Mouse (Mus musculus) forebrain, embryonic 11.5 days (tissue): ENCODE results near the gene Zbtb42. TPM values are rescaled to one million over a fixed set of nuclear protein-coding genes. Genes with fewer than 3 reads are reported as not detected.
A peak's percentile ranks its signal among the peaks of the same experiment; 100 is the strongest.

Experiments used
- ATAC-seq: fragments of 200-750 bp; cut with Nextera tagmentation; replicated peaks from 2 replicates; pipeline ENCODE4 v1.8.0; 2017; ENCODE audit warnings: moderate TSS enrichment; ENCODE audit not compliant: low FRiP score
- DNase-seq: peaks from one replicate; pipeline ENCODE4 v3.0.0-alpha.2; 2017; ENCODE audit warnings: low spot score
- H3K27ac ChIP-seq: fragments of 300-500 bp; sonication (generic); 2 replicates; pipeline ENCODE4 v1.5.1; 2014; ENCODE audit warnings: low read depth, low read length
- H3K27me3 ChIP-seq: fragments of 300-500 bp; sonication (generic); 2 replicates; pipeline ENCODE4 v1.6.1; 2014; ENCODE audit warnings: mild to moderate bottlenecking, low read length, mixed read lengths; ENCODE audit not compliant: control insufficient read depth, insufficient read depth
- H3K36me3 ChIP-seq: fragments of 300-500 bp; sonication (generic); 2 replicates; pipeline ENCODE4 v1.6.1; 2014; ENCODE audit warnings: mild to moderate bottlenecking, low read length, moderate library complexity, mixed read lengths; ENCODE audit not compliant: control insufficient read depth, insufficient read depth
- H3K4me1 ChIP-seq: fragments of 300-500 bp; sonication (generic); replicated peaks from 2 replicates; pipeline ENCODE4 v1.6.1; 2014; ENCODE audit warnings: low read length, mixed read lengths; ENCODE audit not compliant: control insufficient read depth, insufficient read depth
- H3K4me2 ChIP-seq: fragments of 300-500 bp; sonication (generic); 2 replicates; pipeline ENCODE4 v1.6.1; 2014; ENCODE audit warnings: low read depth, mild to moderate bottlenecking, low read length, moderate library complexity, mixed read lengths; ENCODE audit not compliant: severe bottlenecking
- H3K4me3 ChIP-seq: fragments of 300-500 bp; sonication (generic); 2 replicates; pipeline ENCODE4 v1.5.1; 2014; ENCODE audit warnings: low read depth, low read length
- H3K9ac ChIP-seq: fragments of 300-500 bp; sonication (generic); 2 replicates; pipeline ENCODE4 v1.6.1; 2014; ENCODE audit warnings: low read length
- H3K9me3 ChIP-seq: fragments of 300-500 bp; sonication (generic); 2 replicates; pipeline ENCODE4 v1.6.1; 2016; ENCODE audit warnings: low read length, mixed read lengths; ENCODE audit not compliant: control insufficient read depth
- WGBS: fragments of 180-500 bp; shearing (Covaris S2); extraction: QIAGEN DNeasy Blood & Tissue Kit; methylation state at CpG from one replicate; pipeline ENCODE4 v1.1.7; 2014; 5-methylcytosine and 5-hydroxymethylcytosine counted together
- microRNA-seq: library from miRNA; unstranded; fragments of <30 nt; microRNA quantifications from one replicate; pipeline ENCODE4, GENCODE M21; 2016; ENCODE audit not compliant: insufficient number of aligned reads
- polyA plus RNA-seq: library from polyadenylated mRNA; unstranded; fragments of >200 nt; fragmentation: Nextera tagmentation; extraction: Ambion mirVana; gene quantifications from 2 replicates; pipeline ENCODE4 v1.2.1, GENCODE M21; 2014

The Zbtb42 gene
- polyA plus RNA-seq, 1 experiment from 2014 or later = 5.3 TPM

GRCm38 (mm10) chr12:112723028-112723330, 44.4 kb downstream of the Zbtb42 start:
- H3K27me3 ChIP-seq = peaks cover 14% of the 10 kb centered on the region
- H3K9me3 ChIP-seq = no peaks in the 10 kb centered on the region
- no peak overlapping the region for H3K27ac ChIP-seq
- 0 out of 2 replicates have a peak, but pooled peaks cover 3% of the 10 kb centered on the region for H3K4me1 ChIP-seq
- no peaks in the 10 kb centered on the region for H3K36me3 ChIP-seq
- H3K4me3 ChIP-seq = peak overlapping the region; percentile 86
- peak overlapping the region; percentile 72 for H3K9ac ChIP-seq
- H3K4me2 ChIP-seq = peak overlapping the region; percentile 99
- peak; percentile 6; the same call in 1 of the 2 replicates for ATAC-seq
- no peak for DNase-seq
- 11% methylated on average over 5 of the region's 5 CpGs for WGBS

DNA sequence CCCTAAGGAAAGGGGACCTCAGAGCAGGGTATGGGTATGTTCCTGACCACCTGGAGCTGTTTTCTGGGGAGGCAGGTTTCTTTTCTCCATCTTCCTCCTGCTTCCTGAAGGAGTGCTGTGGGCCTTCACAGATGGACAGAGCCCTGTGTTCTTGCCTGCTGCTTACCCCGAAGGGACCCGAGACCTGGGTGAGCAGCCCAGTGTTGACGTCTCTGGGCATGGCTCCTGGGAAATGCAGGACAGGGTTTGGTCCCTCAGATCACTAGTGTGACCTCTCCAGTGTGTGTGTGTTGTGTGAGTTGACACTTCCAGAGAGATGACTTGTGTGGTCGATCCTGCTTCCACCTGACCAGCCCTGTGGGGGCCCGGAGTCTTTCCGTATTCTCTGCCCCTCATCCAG, 44.8 kb downstream of the Zbtb42 start:
- ATAC-seq (no peak), DNase-seq (no peak)
- no peak overlapping the region for H3K9ac ChIP-seq
- H3K27me3 ChIP-seq = peaks cover 14% of the 10 kb centered on the region
- no peaks in the 10 kb centered on the region for H3K36me3 ChIP-seq
- H3K4me1 ChIP-seq = 0 out of 2 replicates have a peak, but pooled peaks cover 3% of the 10 kb centered on the region
- peak overlapping the region; percentile 99; the same call in 1 of the 2 replicates for H3K4me2 ChIP-seq
- no peak overlapping the region for H3K27ac ChIP-seq
- WGBS = 88% methylated on average over 6 of the region's 6 CpGs
- no peaks in the 10 kb centered on the region for H3K9me3 ChIP-seq
- H3K4me3 ChIP-seq = peak overlapping the region; percentile 86; the same call in 1 of the 2 replicates

DNA sequence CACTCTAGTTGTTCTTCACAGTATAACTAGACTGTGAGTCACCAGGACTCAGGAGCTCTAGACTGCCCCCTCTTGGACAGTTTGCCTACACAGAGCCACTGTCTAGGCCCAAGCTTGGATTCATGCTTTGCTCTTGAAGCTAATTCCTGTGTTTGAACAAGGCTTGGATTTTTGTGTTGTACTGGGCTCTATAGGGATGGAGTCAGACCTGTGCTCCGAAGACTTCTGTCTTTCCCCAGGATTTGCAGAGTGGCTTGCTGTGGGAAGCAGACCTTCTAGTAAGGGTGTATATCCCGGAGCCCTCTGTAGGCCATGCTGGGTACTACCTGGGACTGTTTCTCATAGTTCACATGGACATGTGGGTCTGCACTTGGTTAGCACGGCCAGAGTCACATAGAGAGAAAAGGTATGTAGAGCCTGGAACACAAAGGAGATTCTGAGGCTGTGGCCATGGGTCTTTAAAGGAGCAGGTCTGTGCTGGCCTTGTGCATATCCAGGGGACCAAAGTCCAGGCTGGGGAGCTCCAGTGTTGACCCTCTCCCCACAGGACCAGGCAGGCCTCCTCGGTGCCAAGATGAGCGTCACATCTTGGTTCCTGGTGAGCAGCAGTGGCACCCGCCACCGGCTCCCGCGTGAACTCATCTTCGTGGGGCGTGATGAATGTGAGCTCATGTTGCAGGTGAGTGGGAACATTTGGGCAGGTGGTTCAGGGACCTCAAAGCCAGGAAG, 45.6 kb downstream of the Zbtb42 start:
- peak; percentile 84 for DNase-seq
- Histone ChIP-seq H3K4me2 (no peak overlapping the region), H3K27ac (no peak overlapping the region), H3K4me1 (0 out of 2 replicates have a peak, but pooled peaks cover 3% of the 10 kb centered on the region), H3K9ac (no peak overlapping the region), H3K27me3 (peaks cover 14% of the 10 kb centered on the region), H3K36me3 (no peaks in the 10 kb centered on the region), H3K9me3 (no peaks in the 10 kb centered on the region), H3K4me3 (no peak overlapping the region)
- 0 out of 2 replicates have a peak, but pooled peaks have one; percentile 14 for ATAC-seq
- 77% methylated on average over 11 of the region's 11 CpGs for WGBS

GRCm38 (mm10) chr12:112727801-112728200, 49.2 kb downstream of the Zbtb42 start:
- no peak overlapping the region for H3K27ac ChIP-seq
- H3K4me3 ChIP-seq = no peak overlapping the region
- no peaks in the 10 kb centered on the region for H3K36me3 ChIP-seq
- DNase-seq (no peak), ATAC-seq (no peak)
- H3K4me2 ChIP-seq = no peak overlapping the region
- H3K9me3 ChIP-seq = no peaks in the 10 kb centered on the region
- H3K27me3 ChIP-seq = peaks cover 7% of the 10 kb centered on the region
- no peak overlapping the region; the same call in 1 of the 2 replicates for H3K9ac ChIP-seq
- WGBS = 83% methylated on average over 8 of the region's 8 CpGs
- 0 out of 2 replicates have a peak, but pooled peaks cover 3% of the 10 kb centered on the region for H3K4me1 ChIP-seq

GRCm38 (mm10) chr12:112730808-112731207, 52.2 kb downstream of the Zbtb42 start:
- ATAC-seq = no peak
- no peaks in the 10 kb centered on the region for H3K36me3 ChIP-seq

More at GRCm38 (mm10) chr12:112730808-112731207, 52.2 kb downstream of the Zbtb42 start:
- no peaks in the 10 kb centered on the region for H3K9me3 ChIP-seq
- H3K4me3 ChIP-seq = no peak overlapping the region
- no peak overlapping the region for H3K9ac ChIP-seq
- WGBS = 91% methylated on average over 14 of the region's 14 CpGs
- H3K27ac ChIP-seq = no peak overlapping the region
- no peaks in the 10 kb centered on the region for H3K27me3 ChIP-seq
- DNase-seq = no peak
- no peak overlapping the region for H3K4me2 ChIP-seq
- H3K4me1 ChIP-seq = no peaks in the 10 kb centered on the region

Small RNA genes lying within 50 kb of the gene (microRNA-seq; reads per million reads assigned to microRNA genes)
- not detected for gene Mir6939

Other genes with a start within 250 kb of the Zbtb42 start
- gene A530016L24Rik, start 189.4 kb upstream of the Zbtb42 start, polyA plus RNA-seq = 0.13 TPM in 1 of 2 replicates, not detected in the other
- gene Tmem179, start 162.1 kb upstream of the Zbtb42 start, polyA plus RNA-seq = 3.1 and 3.4 TPM in 2 replicates
- 1.6 and 2.4 TPM in 2 replicates for gene Inf2, start 90.0 kb upstream of the Zbtb42 start, polyA plus RNA-seq
- gene Adssl1, start 58.8 kb upstream of the Zbtb42 start, polyA plus RNA-seq = 1.9 and 2.1 TPM in 2 replicates
- 227 and 257 TPM in 2 replicates for gene Siva1, start 34.1 kb upstream of the Zbtb42 start, polyA plus RNA-seq
- gene Akt1, start 3.9 kb upstream of the Zbtb42 start, polyA plus RNA-seq = 99.4 and 123 TPM in 2 replicates
- gene Cep170b, start 41.6 kb downstream of the Zbtb42 start, polyA plus RNA-seq = 12.6 and 15.2 TPM in 2 replicates
- 3.7 and 4.1 TPM in 2 replicates for gene Pld4, start 81.8 kb downstream of the Zbtb42 start, polyA plus RNA-seq
- 0.08 and 0.16 TPM in 2 replicates for gene Ahnak2, start 123.8 kb downstream of the Zbtb42 start, polyA plus RNA-seq
- gene Clba1, start 130.1 kb downstream of the Zbtb42 start, polyA plus RNA-seq = 12.5 and 15.3 TPM in 2 replicates
- 170 and 180 TPM in 2 replicates for gene Cdca4, start 150.6 kb downstream of the Zbtb42 start, polyA plus RNA-seq
- not detected in 2 replicates for gene Gpr132, start 189.4 kb downstream of the Zbtb42 start, polyA plus RNA-seq